Mouse (Mus musculus) embryonic facial prominence, embryonic 15.5 days (tissue): ENCODE data around the gene Cysrt1. TPM values are rescaled to one million over a fixed set of nuclear protein-coding genes. Genes with fewer than 3 reads are reported as not detected.

Experiments used
- ATAC-seq: fragments of 200-750 bp; cut with Nextera tagmentation; 2 replicates; pipeline ENCODE4 v1.8.0; 2017; ENCODE audit warnings: low read depth, moderate TSS enrichment; ENCODE audit not compliant: insufficient number of reproducible peaks, low FRiP score, low TSS enrichment
- H3K27ac ChIP-seq: fragments of 300-500 bp; sonication (generic); replicated peaks from 2 replicates; pipeline ENCODE4 v1.5.1; 2015; ENCODE audit warnings: mild to moderate bottlenecking, inconsistent platforms
- H3K27me3 ChIP-seq: fragments of 300-500 bp; sonication (generic); 2 replicates; pipeline ENCODE4 v1.6.1; 2015; ENCODE audit warnings: inconsistent platforms
- H3K36me3 ChIP-seq: fragments of 300-500 bp; sonication (generic); 2 replicates; pipeline ENCODE4 v1.6.1; 2015; ENCODE audit warnings: mild to moderate bottlenecking, inconsistent platforms
- H3K4me1 ChIP-seq: fragments of 300-500 bp; sonication (generic); 2 replicates; pipeline ENCODE4 v1.6.1; 2015; ENCODE audit warnings: inconsistent platforms
- H3K4me2 ChIP-seq: fragments of 300-500 bp; sonication (generic); replicated peaks from 2 replicates; pipeline ENCODE4 v1.6.1; 2015; ENCODE audit warnings: mild to moderate bottlenecking, inconsistent platforms
- H3K4me3 ChIP-seq: fragments of 300-500 bp; sonication (generic); replicated peaks from 2 replicates; pipeline ENCODE4 v1.5.1; 2015; ENCODE audit warnings: mild to moderate bottlenecking, inconsistent platforms
- H3K9ac ChIP-seq: fragments of 300-500 bp; sonication (generic); 2 replicates; pipeline ENCODE4 v1.6.1; 2015; ENCODE audit warnings: inconsistent platforms
- H3K9me3 ChIP-seq: fragments of 300-500 bp; sonication (generic); replicated peaks from 2 replicates; pipeline ENCODE4 v1.6.1; 2016; ENCODE audit warnings: inconsistent platforms
- WGBS: fragments of 180-500 bp; shearing (Covaris S2); methylation state at CpG from one replicate; pipeline ENCODE4 v1.1.7; 2015; 5-methylcytosine and 5-hydroxymethylcytosine counted together
- polyA plus RNA-seq: library from polyadenylated mRNA; unstranded; fragments of >200 nt; fragmentation: Nextera tagmentation; extraction: Ambion mirVana; gene quantifications from 2 replicates; pipeline ENCODE4 v1.2.1, GENCODE M21; 2015

The Cysrt1 gene
- polyA plus RNA-seq, 1 experiment from 2014 or later = 53.3 TPM

DNA sequence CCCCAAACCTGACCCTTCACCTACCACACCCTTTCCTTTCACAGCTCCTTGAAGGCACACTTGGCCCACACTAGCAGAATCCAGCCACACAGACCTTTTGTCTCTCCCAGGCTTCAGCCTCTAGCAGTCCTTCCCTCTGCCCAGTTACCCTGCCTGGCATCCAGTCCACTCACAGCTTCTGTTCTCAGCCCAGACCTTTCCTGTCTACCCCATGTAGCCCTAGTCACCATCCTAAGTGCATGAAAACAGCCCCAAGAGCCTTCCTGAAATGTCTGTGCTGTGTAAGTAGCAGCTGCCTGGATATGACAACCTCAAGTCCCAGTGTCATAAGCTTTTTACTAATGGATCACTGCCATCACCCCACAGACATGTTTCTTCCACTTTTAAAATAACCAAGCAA is 44.3 kb downstream of the Cysrt1 start:
- ATAC-seq = no peak
- Histone ChIP-seq H3K4me2 (no peak overlapping the region), H3K27ac (no peak overlapping the region), H3K4me3 (no peak overlapping the region), H3K9me3 (no peaks in the 10 kb centered on the region), H3K4me1 (peaks cover 31% of the 10 kb centered on the region), H3K9ac (no peak overlapping the region), H3K36me3 (peaks cover 48% of the 10 kb centered on the region), H3K27me3 (peaks cover 26% of the 10 kb centered on the region)

DNA sequence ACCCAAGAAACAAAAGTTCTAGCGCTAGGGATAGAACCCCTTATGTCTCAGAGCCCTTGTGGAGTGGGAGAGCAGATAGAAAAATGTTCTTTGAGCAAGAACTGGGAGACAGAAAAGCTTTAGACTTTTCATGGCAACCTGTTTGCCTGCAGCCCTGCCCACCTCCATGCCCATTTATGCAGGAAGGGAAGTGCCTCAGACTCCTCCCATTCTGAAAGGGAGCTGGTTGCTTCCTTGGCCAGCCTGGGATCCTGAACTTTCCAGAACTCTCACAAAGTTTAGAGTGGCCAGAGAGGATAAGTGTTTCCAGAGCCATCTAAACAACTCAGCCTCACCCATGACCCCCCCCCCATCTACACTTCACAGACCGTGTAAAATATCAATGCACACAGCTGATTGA is 45.1 kb downstream of the Cysrt1 start:
- peaks cover 32% of the 10 kb centered on the region for H3K4me1 ChIP-seq
- H3K9ac ChIP-seq = no peak overlapping the region
- no peak for ATAC-seq
- 18% methylated on average over 2 of the region's 2 CpGs for WGBS
- H3K4me3 ChIP-seq = no peak overlapping the region
- H3K4me2 ChIP-seq = peak overlapping the region; percentile 45
- peaks cover 40% of the 10 kb centered on the region for H3K36me3 ChIP-seq
- peaks cover 26% of the 10 kb centered on the region for H3K27me3 ChIP-seq
- H3K9me3 ChIP-seq = no peaks in the 10 kb centered on the region
- peak overlapping the region; percentile 69 for H3K27ac ChIP-seq

DNA sequence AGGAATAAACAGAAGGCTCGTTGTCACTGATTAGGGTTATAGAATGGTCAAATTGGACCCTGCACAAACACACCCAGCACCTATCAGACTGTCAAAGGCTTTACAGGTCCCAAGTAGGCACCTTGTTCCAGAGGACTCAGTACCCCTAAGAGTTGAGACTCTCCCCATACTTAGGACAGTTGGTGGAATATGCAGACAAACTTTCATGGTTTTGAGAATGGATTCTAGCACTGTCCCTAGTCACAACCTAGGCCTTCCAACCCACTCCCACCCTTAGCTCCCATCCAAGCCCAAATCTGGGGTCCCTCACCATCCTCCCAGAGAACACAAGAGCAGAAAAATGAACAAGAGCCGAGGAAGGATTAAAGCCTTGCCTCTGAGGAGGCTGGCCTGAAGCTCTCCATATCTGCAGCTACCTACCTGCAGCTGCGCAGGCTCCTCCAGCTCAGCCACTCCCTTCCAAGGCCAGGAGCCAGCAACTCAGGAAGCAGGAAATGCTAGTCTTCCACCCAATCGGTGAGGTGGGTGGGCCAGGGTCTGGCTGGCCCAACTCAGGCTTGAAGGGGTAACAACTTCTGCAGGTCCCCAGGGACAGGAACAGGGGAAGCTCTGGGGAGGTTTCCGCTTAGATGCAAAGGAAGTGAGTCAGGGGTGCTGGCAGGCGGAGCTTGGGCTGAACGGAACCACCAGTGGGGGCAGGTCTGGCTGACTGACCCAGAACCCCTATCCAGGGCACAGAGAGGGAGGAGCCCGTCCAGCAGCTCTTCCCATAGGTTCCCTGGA is 45.9 kb downstream of the Cysrt1 start, which contains the start of gene Tor4a:
Tor4a (minus strand) TSS at position 715 of the 783 bp plus-strand sequence.
- Histone ChIP-seq H3K9ac (peak within 1 kb of the TSS; percentile 4; the same call in 1 of the 2 replicates), H3K9me3 (no peaks in the 10 kb centered on the region), H3K27me3 (peaks cover 26% of the 10 kb centered on the region), H3K4me1 (peaks cover 32% of the 10 kb centered on the region), H3K4me2 (peak within 1 kb of the TSS; percentile 45), H3K36me3 (peaks cover 32% of the 10 kb centered on the region), H3K4me3 (peak within 1 kb of the TSS; percentile 33), H3K27ac (peak within 1 kb of the TSS; percentile 69)
- 7% methylated on average over 8 of the region's 8 CpGs for WGBS
- ATAC-seq = peak; percentile 55; the same call in 1 of the 2 replicates

DNA sequence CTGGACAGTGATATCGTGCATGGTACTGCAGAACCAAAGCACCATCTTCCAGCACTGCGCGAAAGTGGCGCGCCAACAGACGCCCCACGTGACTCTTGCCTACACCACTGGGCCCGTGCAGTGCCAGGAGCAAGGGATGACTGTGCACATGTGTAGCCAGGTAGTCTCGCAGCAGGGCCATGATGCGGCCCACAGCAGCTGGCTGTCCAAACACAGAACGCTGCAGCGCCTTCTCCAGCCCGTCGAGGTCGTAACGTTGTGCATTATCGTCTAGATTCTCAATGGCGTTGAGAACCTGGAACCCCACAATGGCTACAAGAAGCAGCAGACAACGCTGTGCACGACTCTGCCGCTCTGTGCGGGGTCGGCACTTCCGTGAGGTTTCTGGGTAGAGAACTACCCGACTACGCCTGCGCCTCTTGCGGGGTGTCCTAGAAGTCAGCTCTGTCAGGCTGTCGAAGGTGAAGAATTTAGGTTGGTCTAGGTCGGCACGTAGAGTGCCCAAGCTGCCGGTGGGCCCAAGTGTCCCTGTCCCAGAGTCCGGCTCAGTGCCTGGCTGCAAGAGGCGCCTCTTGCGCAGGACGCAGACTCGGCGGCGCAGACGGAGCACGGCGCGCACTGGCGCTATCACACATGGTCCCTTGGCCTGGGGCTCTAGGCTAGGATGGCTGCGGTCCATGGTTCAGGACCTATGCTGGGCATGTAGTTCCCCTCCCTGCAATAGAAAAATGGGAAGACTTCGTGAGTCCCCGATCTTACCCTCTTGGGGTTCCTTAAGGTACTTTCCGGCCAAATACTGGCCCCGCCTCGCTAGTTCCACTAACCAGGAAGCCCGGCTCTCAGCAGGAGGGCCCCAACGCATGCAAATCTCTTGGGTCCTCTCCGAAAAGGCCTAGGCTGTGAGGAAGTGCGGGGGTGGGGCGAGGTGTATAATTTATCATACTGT is 46.8 kb downstream of the Cysrt1 start:
- 21% methylated on average over 55 of the region's 55 CpGs for WGBS

DNA sequence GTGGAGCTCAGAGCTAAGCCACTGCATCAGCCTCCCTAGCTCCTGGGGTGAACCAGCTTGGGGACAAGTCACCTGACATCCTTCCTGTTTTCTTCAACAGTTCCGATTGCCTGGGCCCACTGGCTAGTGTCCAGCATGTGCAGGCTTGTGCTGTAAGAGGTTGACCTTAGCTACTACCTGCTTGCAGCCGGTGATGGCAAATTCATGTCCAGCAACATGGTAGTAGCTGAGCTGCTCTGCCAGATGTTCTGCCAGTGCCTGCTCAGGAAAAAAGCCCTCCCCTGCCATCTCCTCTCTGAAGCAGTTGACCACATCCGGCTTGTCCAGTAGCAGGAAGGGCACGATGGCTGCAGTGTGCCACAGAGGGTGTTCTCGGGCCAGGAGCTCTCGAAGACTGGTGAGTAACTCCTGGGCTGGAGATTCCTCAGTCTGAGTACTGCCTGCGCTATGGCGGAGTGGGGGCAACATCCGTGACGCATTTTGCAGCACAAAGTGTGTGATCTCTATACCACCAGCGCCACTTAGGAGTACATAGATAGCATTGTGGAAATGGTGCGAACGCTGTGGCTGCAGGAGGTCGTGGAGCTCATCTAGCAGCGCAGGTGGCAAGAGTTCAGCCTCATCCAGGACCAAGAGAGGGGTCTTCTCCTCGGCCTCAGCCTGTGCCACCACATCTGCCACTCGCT is 47.6 kb downstream of the Cysrt1 start:
- 81% methylated on average over 17 of the region's 17 CpGs for WGBS
- Histone ChIP-seq H3K9ac (no peak overlapping the region), H3K4me1 (peaks cover 32% of the 10 kb centered on the region), H3K27me3 (peaks cover 26% of the 10 kb centered on the region), H3K9me3 (no peaks in the 10 kb centered on the region), H3K27ac (0 out of 2 replicates have a peak overlapping the region, but pooled peaks have one; percentile 28), H3K36me3 (peaks cover 15% of the 10 kb centered on the region), H3K4me2 (peak overlapping the region; percentile 45), H3K4me3 (no peak overlapping the region; the same call in 1 of the 2 replicates)
- no peak for ATAC-seq

More for the DNA sequence above, 46.8 kb downstream of the Cysrt1 start:
- Histone ChIP-seq H3K4me3 (peak overlapping the region; percentile 33), H3K9me3 (no peaks in the 10 kb centered on the region), H3K9ac (peak overlapping the region; percentile 4; the same call in 1 of the 2 replicates), H3K36me3 (peaks cover 23% of the 10 kb centered on the region), H3K4me2 (peak overlapping the region; percentile 45), H3K27ac (peak overlapping the region; percentile 69), H3K27me3 (peaks cover 26% of the 10 kb centered on the region), H3K4me1 (peaks cover 32% of the 10 kb centered on the region)
- ATAC-seq = no peak

DNA sequence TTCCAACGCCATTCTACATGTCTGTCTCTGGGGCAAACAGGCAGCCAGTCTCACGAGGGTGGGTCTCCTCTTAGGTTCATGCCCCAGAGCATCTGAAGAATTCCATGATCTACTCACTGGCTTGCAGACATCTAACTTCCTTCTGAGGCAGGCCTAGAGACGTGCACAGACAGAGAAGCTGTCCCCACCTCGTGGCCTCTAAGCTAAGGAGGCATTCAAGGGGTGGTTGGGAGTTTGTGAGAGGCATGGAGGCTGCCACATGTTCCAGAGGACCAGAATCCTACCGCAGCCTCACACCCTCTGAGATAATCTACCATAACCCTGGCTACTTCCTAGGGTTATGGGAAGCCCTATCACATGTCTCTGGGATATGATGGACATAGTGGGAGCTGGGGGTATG is 48.2 kb downstream of the Cysrt1 start:
- Histone ChIP-seq H3K27me3 (peaks cover 26% of the 10 kb centered on the region), H3K9ac (no peak overlapping the region), H3K36me3 (peaks cover 10% of the 10 kb centered on the region), H3K9me3 (no peaks in the 10 kb centered on the region), H3K4me3 (no peak overlapping the region), H3K27ac (peak overlapping the region; percentile 28; the same call in 1 of the 2 replicates), H3K4me2 (no peak overlapping the region; the same call in 1 of the 2 replicates), H3K4me1 (peaks cover 32% of the 10 kb centered on the region)
- 59% methylated on average over 5 of the region's 5 CpGs for WGBS
- ATAC-seq = no peak

DNA sequence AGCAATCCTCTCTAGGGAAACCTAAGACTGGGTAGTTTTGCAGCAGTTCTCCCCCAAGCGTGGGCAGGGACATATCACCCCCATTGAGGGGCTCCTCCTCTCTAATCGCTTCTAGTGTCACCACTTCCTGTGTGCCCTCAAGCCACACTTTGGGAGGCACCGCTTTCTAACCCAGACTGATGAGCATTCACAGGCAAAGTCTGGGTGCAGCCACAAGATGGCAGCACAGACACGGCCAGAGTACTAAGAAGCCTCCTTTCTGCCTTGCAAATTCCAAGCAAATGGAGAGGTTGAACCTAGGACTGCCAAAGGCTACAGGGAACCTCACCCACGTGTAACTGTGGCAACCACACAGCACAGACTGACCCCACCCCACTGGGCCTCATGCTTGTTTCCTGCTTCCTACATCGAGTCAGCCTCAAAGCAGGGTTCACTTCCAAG is 48.9 kb downstream of the Cysrt1 start:
- ATAC-seq = peak; percentile 70
- Histone ChIP-seq H3K9ac (no peak overlapping the region), H3K36me3 (0 out of 2 replicates have a peak, but pooled peaks cover 4% of the 10 kb centered on the region), H3K4me2 (no peak overlapping the region; the same call in 1 of the 2 replicates), H3K4me3 (no peak overlapping the region), H3K4me1 (peaks cover 32% of the 10 kb centered on the region), H3K9me3 (no peaks in the 10 kb centered on the region), H3K27me3 (peaks cover 26% of the 10 kb centered on the region), H3K27ac (peak overlapping the region; percentile 28; the same call in 1 of the 2 replicates)
- WGBS = under 1% methylated on average over 6 of the region's 6 CpGs

Other genes with a start within 250 kb of the Cysrt1 start
- 93.0 and 97.2 TPM in 2 replicates for gene Nsmf, start 188.1 kb downstream of the Cysrt1 start, polyA plus RNA-seq
- gene Entpd8, start 162.1 kb downstream of the Cysrt1 start, polyA plus RNA-seq = not detected in 2 replicates
- gene Noxa1, start 147.3 kb downstream of the Cysrt1 start, polyA plus RNA-seq = 0.37 and 0.39 TPM in 2 replicates
- gene Nrarp, start 61.7 kb downstream of the Cysrt1 start, polyA plus RNA-seq = 26.8 and 26.9 TPM in 2 replicates
- gene Tor4a, start 45.6 kb downstream of the Cysrt1 start, polyA plus RNA-seq = 9.3 and 10.5 TPM in 2 replicates
- gene Nelfb, start 31.0 kb downstream of the Cysrt1 start, polyA plus RNA-seq = 114 and 115 TPM in 2 replicates
- not detected in 2 replicates for gene Stpg3, start 27.8 kb downstream of the Cysrt1 start, polyA plus RNA-seq
- gene Fam166a, start 23.7 kb downstream of the Cysrt1 start, polyA plus RNA-seq = 0.77 TPM in 1 of 2 replicates, not detected in the other
- gene Tubb4b, start 17.8 kb downstream of the Cysrt1 start, polyA plus RNA-seq = 590 and 660 TPM in 2 replicates
- gene Slc34a3, start 8.1 kb downstream of the Cysrt1 start, polyA plus RNA-seq = not detected in 2 replicates
- gene Rnf224, start 5.7 kb downstream of the Cysrt1 start, polyA plus RNA-seq = 0.20 and 0.24 TPM in 2 replicates
- gene Rnf208, start 197 bp downstream of the Cysrt1 start, polyA plus RNA-seq = 18.4 and 22.9 TPM in 2 replicates
- gene AL732309.1, start 4.4 kb upstream of the Cysrt1 start, polyA plus RNA-seq = 8.2 and 9.4 TPM in 2 replicates
- 23.8 and 25.6 TPM in 2 replicates for gene Tmem203, start 13.0 kb upstream of the Cysrt1 start, polyA plus RNA-seq
- gene Tprn, start 20.2 kb upstream of the Cysrt1 start, polyA plus RNA-seq = 10.2 TPM in 2 replicates
- 258 and 263 TPM in 2 replicates for gene Ssna1, start 30.0 kb upstream of the Cysrt1 start, polyA plus RNA-seq
- gene Anapc2, start 30.0 kb upstream of the Cysrt1 start, polyA plus RNA-seq = 134 and 136 TPM in 2 replicates
- not detected in 2 replicates for gene Tmem210, start 45.7 kb upstream of the Cysrt1 start, polyA plus RNA-seq
- 4.9 and 5.2 TPM in 2 replicates for gene Lrrc26, start 47.5 kb upstream of the Cysrt1 start, polyA plus RNA-seq
- 0.33 and 0.71 TPM in 2 replicates for gene Grin1, start 76.7 kb upstream of the Cysrt1 start, polyA plus RNA-seq
- gene Man1b1, start 89.9 kb upstream of the Cysrt1 start, polyA plus RNA-seq = 54.4 and 55.5 TPM in 2 replicates
- 24.6 and 25.5 TPM in 2 replicates for gene Dpp7, start 113.9 kb upstream of the Cysrt1 start, polyA plus RNA-seq
- 18.4 and 21.7 TPM in 2 replicates for gene Uap1l1, start 123.2 kb upstream of the Cysrt1 start, polyA plus RNA-seq
- gene Sapcd2, start 129.9 kb upstream of the Cysrt1 start, polyA plus RNA-seq = 29.2 and 32.8 TPM in 2 replicates
- 7.4 and 9.0 TPM in 2 replicates for gene Entpd2, start 153.4 kb upstream of the Cysrt1 start, polyA plus RNA-seq
- 64.9 and 67.8 TPM in 2 replicates for gene Npdc1, start 156.9 kb upstream of the Cysrt1 start, polyA plus RNA-seq
- 0.08 and 0.20 TPM in 2 replicates for gene Fut7, start 180.8 kb upstream of the Cysrt1 start, polyA plus RNA-seq
- gene Abca2, start 186.3 kb upstream of the Cysrt1 start, polyA plus RNA-seq = 4.0 and 4.1 TPM in 2 replicates
- 72.8 and 75.5 TPM in 2 replicates for gene Clic3, start 214.4 kb upstream of the Cysrt1 start, polyA plus RNA-seq
- gene Paxx, start 218.6 kb upstream of the Cysrt1 start, polyA plus RNA-seq = 48.7 and 49.1 TPM in 2 replicates
- gene Ptgds, start 227.6 kb upstream of the Cysrt1 start, polyA plus RNA-seq = 18.7 and 20.8 TPM in 2 replicates